Mouse (Mus musculus) urinary bladder, adult 18-20 months (tissue): ENCODE data around the gene Adad2.
A peak's percentile ranks its signal among the peaks of the same experiment; 100 is the strongest.

ENCODE experiments used
- DNase-seq, 2 experiments: peaks; one replicate each; pipeline ENCODE4 v3.0.0; 2022; ENCODE audit warnings: low spot score in 2 of 2, mixed read lengths in 2 of 2

Adad2 gene

GRCm38 (mm10) chr8:119612471-119612870 is at the start of gene Adad2:
TSS of gene Adad2 (plus strand) at chr8:119612747.
- no peak for DNase-seq

- no peak for DNase-seq
These were observed 48.7 kb upstream of the Adad2 start for GRCm38 (mm10) chr8:119563849-119564251.

GRCm38 (mm10) chr8:119566367-119566766 is 46.2 kb upstream of the Adad2 start:
- DNase-seq, result no peak

- no peak for DNase-seq
These were observed 44.3 kb upstream of the Adad2 start for GRCm38 (mm10) chr8:119568251-119568650.

GRCm38 (mm10) chr8:119568951-119569350 is 43.6 kb upstream of the Adad2 start:
- DNase-seq, result no peak

- DNase-seq, result no peak
These were observed 42.7 kb upstream of the Adad2 start for GRCm38 (mm10) chr8:119569881-119570280.

GRCm38 (mm10) chr8:119571135-119571534 is 41.4 kb upstream of the Adad2 start:
- no peak for DNase-seq

- DNase-seq, result no peak
These were observed 40.1 kb upstream of the Adad2 start for GRCm38 (mm10) chr8:119572411-119572810.

- DNase-seq, result peak; percentile 92 to 98
These were observed 37.8 kb upstream of the Adad2 start, which contains the start of the genes Hsdl1 and Dnaaf1 for GRCm38 (mm10) chr8:119574437-119575365. TSS of gene Hsdl1 (minus strand) at chr8:119575183. TSS of gene Dnaaf1 (plus strand) at chr8:119575235.

GRCm38 (mm10) chr8:119575366-119575726 is 37.2 kb upstream of the Adad2 start:
- no peak for DNase-seq

- DNase-seq, result no peak
These were observed 33.5 kb upstream of the Adad2 start for GRCm38 (mm10) chr8:119579096-119579495.

- DNase-seq, result no peak
These were observed 31.9 kb upstream of the Adad2 start for GRCm38 (mm10) chr8:119580441-119581161.

- DNase-seq, result no peak
These were observed 26.6 kb upstream of the Adad2 start for GRCm38 (mm10) chr8:119585901-119586300.

GRCm38 (mm10) chr8:119588321-119588720 is 24.2 kb upstream of the Adad2 start:
- DNase-seq, result no peak

- no peak for DNase-seq
These were observed 23.7 kb upstream of the Adad2 start for GRCm38 (mm10) chr8:119588844-119589243.

GRCm38 (mm10) chr8:119590348-119590747 is 22.2 kb upstream of the Adad2 start:
- DNase-seq, result no peak

GRCm38 (mm10) chr8:119591456-119591855 is 21.1 kb upstream of the Adad2 start:
- DNase-seq, result no peak

- no peak for DNase-seq
These were observed 8.8 kb upstream of the Adad2 start for GRCm38 (mm10) chr8:119603771-119604170.

GRCm38 (mm10) chr8:119604398-119604803 is 8.1 kb upstream of the Adad2 start:
- DNase-seq, result no peak

- peak; percentile 87 to 91 for DNase-seq
These were observed 7.6 kb upstream of the Adad2 start, which contains the start of gene Taf1c for GRCm38 (mm10) chr8:119604996-119605395. TSS of gene Taf1c (minus strand) at chr8:119605222.

GRCm38 (mm10) chr8:119606224-119606623 is 6.3 kb upstream of the Adad2 start:
- DNase-seq, result no peak

GRCm38 (mm10) chr8:119615096-119615495 is 2.5 kb downstream of the Adad2 start:
- no peak for DNase-seq

GRCm38 (mm10) chr8:119616358-119616757 is 3.8 kb downstream of the Adad2 start:
- no peak for DNase-seq
